Mouse (Mus musculus): Measurements from ENCODE around the gene Pitpna.

Pitpna gene

DNA sequence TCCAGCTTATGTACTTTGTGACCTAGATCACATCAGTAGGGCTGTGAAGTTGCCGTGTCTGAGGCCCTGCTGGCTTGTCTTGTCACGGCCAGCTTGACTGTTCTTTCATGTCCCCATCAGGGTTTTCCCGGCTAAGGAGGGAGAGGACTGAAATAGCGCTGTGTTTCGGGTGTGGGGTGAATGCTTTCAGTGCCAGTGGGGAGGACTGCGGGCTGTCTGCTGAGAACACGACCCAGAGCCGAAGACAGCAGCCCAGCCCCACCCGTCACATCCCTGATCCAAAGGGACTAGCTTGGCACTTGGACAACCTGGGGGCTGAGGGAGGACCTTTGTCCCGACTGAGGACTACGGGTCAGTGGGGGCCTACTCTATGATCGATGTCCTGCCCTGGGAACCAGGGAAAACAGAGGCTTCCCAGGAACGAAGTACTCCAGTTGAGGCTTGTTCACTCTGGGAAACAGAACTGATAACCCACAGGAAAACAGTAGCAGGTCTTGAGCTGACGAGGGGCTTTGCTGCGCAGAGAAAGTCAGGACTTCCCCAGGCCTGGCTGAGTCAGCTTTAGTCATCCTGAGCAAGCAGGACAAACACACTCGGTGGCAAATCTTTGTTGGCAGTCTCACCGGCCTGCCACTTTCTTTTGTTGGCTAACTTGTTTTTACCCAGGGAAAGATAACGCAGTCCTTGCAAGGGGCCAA is 23.9 kb upstream of the Pitpna start:
- DNase-seq (ENCODE audit: low spot score), result no peak

DNA sequence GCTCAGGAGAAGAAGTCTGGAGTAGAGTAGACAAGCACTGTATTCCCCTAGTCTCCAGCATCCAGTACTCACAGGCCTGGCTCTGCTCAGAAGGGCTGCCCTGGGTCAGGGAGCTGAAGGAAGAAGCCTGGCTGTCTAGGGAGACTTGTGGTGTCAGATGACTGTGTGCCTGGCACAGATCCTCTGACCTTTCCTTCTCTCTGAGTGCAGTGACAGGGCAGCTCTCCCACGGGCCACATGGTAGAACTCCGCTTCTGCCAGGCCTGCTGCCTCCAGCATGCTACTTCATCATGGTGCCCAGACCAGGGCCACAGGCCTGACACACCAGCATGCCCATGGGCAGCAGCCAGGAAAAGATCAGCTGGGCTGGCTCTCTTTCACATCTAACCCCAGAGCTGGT is 22.0 kb upstream of the Pitpna start:
- DNase-seq (ENCODE audit: low spot score), result no peak

DNA sequence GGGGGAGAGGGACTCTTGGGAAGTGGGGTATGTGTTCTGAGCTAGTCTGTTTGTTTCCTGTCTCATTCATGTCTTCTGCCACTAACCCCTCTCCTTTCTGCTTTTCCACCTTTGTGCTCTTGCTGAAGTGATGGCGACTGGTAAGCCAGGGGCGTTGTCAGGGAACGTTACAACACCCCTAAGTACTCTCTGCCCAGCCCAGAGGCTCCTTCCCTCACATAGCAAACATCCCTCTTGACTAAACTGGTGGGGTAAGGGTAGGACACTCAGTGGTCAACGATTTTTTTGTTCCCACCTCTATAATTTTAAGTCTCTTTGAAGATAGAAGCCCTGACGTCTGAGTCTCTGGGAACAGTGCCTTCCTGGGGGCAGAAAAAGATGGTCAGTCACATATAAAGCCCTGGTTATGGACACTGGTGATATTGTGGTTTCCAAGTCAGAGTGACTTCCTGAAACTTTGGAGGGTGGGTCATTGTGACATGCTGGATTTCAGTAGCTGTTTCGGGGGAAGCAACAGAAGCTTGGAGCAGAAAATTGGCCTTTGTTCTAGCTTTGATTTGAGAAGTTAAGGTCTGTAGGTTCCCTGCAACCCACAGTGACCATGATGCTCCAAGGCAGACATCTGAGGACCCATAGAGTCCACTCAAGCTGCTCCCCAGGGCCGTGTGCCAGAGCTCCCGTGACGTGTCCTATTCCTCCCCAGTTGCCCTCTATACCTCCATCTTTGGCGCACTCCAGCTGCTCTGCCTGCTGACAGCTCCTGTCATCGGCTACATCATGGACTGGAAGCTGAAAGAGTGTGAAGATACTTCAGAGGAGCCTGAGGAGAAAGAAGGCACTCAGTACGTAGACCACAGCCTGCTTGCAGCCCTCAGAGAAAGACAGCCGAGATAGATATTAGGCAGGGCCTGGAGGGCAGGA is 21.4 kb upstream of the Pitpna start:
- no peak for DNase-seq (ENCODE audit: low spot score)

DNA sequence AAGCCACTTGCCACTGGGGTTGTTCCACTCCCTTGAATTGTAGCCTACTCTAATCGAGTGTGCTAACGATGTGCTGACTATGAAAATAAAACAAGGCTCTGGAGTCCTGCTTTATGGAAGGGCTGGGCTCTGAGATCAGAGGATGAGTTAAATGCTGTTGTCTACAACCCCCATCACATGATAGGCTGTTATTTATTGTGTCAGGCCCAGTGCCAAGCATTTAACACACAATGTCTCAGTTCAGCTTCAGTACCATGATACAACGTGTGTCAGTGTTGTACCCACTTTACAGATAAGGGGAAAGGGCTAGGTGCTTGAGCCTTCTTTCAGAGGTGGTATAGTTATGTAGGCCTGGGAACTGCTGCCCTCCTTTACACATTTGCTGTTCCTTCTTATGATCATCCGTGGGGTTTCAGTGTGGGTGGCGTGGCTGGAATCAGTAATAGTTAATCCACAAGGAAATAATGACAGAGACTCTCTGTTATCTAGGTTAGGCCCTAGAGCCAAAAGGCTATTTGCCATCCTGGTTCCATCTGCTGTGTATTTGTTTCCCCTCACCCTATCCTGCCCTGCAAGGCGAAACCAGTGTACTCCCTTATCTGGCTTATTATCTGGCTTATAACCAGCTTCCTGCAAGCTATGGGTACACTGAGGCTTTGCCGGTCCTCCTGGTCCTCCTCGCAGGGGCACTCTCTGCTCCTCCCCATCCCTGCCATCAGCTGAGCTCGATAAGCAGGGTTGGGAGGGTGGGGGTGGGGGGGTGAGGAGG is 20.4 kb upstream of the Pitpna start:
- no peak for DNase-seq (ENCODE audit: low spot score)

DNA sequence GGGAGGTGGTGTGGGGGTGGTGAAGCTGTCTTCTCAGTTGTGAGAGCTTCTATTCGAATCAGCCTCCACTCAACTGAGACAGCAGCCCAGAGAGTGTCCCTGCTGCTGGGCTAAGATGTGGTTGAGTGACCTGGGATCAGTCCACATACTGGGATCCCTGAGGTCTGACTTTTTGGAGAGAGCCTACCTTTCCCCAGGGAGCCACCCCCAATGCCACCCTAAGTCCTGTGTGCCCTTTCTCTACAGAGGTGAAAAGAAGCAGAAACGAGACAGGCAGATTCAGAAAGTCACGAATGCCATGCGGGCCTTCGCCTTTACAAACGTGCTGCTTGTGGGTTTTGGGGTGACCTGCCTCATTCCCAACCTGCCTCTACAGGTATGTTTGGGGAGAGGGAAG is 19.8 kb upstream of the Pitpna start:
- no peak for DNase-seq (ENCODE audit: low spot score)

DNA sequence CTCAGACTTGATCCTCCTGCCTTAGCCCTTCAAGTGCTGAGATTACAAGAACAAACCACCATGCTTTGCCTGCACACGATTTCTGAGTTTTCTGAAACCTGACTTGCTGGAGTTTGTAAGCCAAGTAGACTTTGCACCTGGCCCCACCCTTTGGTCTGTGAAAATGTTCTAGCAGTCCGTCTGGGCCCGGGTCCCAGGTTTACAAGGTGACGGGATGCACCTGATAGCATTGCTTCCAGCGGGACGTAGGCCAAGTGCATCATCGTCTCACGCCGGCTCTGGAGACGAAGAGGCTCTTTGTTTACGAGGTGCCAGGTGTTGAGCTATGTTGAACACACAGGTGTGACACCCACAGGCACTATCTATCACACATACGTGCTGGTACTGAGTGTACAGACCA is 18.9 kb upstream of the Pitpna start:
- no peak for DNase-seq (ENCODE audit: low spot score)

DNA sequence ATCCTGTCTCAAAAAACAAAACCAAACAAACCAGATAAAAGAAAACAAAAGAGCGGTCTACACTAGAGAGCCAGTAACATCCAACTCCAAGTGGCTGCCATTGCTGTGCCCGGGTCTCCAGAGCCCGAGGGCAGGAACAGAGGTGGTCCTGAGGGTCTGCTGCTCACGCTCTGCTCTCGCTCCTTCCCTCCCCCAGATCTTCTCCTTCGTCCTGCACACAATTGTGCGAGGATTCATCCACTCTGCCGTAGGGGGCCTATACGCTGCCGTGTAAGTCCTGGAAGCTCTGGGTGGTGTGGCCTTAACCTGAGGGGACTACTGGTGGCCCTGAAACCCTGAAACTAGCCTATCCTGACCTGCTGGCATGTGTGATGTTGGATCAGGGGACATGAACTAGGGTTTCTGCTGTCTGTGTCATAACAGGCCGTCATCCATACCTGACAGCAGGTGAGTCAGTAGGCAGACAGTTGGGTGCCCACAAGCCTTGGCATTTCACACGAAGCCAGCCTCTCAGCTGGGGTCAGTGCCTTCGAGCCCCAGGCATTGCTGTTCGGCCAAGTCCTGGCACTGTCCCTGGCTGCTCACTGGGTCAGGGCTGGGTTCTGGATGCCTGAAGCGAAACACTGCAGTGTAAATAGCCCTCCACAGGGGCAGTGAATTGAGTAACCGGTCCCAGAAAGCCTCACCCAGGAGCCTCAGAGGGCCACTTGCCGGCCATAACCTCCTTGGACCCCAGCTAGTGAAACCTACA is 17.3 kb upstream of the Pitpna start:
- no peak for DNase-seq (ENCODE audit: low spot score)

DNA sequence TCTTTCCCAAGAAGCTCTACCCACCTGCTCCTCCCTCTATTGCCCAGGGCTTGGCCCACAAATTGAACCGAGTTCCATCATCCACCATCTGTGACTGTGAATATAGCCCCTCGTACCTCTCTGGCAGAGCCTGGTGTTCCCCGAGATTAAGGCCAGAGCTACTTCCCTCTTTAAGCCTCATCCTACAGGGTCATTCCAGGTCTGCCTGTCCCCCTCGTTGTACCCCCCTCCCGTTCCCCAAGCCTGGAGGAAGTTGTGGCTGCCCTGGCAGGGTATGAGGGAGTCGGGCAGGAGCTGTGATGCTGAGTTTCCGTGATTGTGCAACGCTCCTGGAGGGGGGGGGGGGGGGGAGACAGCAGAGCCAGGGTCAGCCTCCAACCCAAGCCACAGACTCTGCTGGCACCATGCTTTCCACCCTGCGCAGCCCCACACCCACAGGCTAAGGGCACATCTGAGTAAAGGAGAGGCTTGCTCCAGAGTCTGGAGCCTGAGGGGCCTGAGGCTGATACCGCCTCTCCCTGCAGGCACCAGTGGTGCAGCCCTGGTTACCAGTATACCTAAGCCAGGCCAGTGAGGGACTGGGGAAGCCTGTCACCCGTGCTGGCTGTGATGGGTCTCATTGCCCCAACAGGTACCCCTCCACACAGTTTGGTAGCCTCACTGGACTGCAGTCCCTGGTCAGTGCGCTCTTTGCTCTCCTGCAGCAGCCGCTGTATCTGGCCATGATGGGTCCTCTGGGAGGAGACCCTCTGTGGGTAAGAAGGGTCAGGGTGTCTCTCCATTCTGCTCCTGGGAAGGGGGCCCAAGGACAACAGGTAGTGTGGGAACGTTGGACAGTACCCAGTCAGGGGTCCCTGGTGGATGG is 16.5 kb upstream of the Pitpna start:
- DNase-seq (ENCODE audit: low spot score), result no peak

DNA sequence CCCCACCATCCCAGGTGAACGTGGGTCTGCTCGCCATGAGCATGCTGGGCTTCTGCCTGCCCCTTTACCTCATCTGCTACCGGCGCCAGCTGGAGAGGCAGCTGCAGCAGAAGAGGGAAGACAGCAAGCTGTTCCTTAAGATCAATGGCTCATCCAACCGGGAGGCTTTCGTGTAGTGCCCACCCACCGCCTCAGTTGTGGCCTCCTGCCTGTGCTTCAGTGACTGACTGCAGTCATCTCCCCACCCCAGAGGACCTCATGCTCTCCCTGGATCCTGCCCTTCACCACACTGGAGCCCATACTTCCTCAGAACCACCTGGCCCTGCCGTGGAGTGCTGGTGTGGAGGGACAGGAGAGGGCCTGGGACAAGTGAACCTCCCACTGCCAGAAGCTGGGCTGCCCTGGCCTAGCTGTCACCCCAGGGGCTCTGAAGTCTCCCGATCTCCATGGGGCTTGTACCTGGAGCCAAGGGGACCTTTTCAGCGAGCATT is 15.6 kb upstream of the Pitpna start:
- DNase-seq (ENCODE audit: low spot score), result peak; percentile 50

DNA sequence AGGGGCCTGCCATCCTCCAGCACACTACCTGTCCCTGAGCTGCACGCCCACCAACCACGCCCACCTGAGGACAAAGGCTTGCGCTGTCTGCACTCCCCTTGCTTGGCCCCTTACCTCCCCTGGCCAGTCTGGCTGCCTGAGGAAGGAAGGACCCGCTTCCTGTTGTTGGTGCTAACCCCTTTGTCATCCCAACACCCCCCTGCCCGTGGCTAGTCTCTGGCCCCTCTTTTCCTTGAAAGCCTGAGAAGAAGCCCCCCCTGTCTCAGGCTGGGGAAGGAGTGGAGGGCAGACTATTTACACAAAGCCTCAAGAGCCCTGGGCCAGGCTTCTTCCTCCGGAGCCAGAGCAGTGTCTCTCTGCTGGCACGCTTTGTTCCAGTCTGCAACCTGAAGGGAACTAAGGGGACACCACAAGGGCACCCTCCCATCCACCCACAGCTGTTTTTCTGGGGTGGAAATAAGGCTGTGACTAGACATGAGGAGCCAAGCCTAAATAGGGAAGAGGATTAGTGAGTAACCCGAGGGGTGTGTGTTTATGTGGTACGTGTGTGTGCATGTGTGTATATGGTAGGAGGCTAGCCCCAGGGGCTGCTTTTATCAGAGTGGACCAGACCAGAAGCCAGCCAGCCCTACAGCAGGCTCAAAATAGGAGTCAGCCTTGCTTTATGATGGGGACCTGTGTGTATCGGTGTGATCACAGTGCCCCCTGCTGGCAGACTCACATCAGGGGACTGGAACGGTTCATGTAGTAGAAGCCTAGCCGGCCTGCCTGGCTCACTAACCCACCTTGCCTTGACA is 14.8 kb upstream of the Pitpna start:
- DNase-seq (ENCODE audit: low spot score), result peak; percentile 97

DNA sequence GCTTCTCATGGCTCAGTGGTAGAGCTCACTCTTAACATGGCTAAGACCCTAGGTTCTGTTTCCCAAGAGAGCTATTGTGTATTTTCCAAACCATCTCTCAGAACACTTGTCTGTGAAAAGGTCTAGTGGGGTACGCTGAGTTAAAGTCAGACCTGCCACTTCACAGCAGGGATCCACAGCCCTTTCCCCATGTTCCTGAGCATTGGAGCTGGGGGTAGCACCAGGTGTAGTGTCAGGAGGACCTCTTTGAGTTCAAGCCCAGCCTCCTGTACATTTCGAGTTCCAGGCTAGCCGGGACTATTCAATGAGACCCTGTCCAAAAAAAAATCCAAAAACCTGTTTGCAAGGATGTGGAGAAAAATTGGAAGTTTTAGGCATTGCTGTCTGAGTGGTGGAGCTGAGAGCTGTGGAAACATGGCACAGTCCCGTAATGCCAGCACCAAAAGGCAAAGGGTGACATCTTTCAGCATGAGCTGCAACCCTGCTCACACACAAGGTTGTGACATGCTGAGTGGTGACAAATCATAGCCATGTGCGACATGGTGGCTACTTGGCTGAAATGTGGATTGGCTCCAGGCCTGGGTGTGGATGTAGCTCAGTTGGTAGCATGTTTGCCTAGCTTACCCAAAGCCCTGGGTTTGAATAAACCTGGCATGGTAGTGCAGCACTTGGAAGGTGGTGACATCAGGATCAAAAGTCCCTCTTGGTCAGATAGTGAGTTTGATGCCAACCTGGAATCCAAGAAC is 13.3 kb upstream of the Pitpna start:
- no peak for DNase-seq (ENCODE audit: low spot score)

DNA sequence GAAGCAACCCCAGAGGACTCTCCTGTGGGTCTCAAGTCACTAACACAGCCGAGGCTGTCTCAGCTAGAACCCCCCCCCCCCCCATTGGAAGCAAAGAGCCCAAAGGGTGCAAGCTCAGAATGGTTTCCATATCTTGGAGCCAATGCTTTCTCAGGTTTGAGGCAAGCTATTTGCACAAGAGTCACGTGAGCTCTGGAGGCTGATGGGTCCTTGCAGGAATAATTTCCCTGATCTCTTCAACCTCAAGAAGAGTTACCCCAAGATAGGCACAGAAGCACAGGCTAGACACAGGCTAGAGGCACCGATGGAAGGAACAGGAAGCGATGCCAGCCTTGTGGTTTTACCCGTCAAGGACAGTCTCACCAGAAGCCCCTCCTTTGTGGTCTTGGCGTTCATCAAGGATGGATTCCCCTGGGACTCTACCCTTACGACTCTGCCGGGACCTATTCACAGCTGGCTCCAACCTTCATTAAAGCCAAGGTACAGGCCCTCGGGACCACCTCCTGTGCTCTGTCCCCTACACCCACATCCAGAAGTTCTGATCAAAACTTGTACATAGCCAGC is 12.3 kb upstream of the Pitpna start:
- no peak for DNase-seq (ENCODE audit: low spot score)

DNA sequence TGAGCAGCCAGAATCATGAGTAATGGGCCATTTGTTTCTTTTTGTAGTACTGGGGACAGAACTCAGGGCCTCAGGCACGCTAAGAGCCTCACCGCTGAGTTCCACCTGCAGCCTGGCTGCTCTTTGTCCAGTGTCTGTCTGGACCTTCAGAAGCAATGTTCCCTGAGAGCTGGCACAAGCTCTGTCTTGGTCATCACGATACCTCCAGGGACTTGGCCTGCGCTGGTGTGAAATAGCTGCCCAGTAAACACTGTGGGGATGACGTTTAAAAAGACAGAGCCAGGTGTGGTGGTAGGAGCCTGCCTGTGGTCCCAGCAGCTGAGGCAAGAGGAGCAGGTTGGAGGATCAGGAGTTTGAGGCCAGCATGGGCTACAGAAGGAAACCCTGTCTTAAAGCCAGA is 9.3 kb upstream of the Pitpna start:
- no peak for DNase-seq (ENCODE audit: low spot score)

DNA sequence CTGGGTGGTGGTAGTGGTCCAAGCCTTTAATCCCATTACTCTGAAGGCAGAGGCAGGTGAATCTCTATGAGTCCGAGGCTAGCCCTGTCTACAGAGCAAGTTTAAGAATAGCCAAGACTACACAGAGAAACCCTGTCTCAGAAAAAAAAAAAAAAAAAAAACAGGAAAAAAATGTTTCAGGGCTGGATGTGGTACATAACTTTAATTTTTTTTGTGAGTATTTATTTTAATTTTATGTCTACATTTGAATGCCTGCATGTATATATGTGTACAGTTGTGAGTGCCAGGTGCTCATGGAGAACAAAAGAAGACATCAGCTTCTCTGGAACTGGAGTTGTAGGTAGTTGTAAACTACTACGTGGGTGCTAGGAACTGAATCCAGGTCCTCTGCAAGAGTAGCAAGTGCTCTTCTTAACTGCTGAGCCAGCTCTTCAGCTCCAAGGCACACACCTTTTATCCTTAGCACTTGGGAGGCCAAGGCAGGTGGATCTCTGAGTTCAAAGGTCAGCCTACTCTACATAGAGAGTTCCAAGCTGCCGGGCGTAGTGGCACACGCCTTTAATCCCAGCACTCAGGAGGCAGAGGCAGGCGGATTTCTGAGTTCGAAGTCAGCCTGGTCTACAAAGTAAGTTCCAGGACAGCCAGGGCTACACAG is 6.3 kb upstream of the Pitpna start:
- no peak for DNase-seq (ENCODE audit: low spot score)

DNA sequence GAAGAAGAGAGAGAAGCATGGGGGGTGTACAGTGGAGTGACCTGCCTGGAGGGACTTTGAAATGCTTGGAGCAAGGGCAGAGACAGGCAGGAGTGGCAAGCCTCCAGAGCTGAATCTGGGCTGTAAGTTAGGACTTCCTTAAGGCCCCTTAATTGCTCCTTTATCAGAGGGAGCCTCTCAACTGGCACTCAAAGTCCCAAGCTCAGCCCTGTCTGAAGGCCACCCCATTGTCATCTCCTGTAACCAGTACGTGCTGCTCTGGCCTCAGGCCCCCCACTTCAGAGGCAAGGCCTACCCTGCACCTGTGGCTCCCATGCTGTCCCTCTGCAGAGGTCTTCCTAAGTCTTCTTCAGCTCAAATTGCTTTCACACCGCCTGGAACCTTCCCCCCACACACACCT is 4.4 kb upstream of the Pitpna start:
- DNase-seq (ENCODE audit: low spot score), result no peak

DNA sequence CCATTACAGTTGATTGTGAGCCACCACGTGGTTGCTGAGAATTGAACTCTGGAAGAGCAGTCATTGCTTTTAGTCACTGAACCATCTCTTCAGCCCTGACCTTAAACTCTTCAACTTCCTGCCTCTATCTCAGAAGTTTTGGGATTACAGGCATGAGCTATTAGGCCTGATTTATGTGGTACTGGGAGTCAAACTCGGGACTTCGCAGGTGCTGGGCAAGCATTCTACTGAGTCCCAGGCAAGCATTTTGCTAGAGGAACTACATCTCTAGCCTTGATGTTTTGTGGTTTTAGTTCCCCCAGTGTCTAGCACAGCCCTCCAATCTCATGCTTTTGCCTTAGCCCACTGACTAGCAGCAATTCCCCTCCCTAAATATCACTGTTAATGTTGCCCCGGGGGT is 2.8 kb upstream of the Pitpna start:
- DNase-seq (ENCODE audit: low spot score), result no peak

DNA sequence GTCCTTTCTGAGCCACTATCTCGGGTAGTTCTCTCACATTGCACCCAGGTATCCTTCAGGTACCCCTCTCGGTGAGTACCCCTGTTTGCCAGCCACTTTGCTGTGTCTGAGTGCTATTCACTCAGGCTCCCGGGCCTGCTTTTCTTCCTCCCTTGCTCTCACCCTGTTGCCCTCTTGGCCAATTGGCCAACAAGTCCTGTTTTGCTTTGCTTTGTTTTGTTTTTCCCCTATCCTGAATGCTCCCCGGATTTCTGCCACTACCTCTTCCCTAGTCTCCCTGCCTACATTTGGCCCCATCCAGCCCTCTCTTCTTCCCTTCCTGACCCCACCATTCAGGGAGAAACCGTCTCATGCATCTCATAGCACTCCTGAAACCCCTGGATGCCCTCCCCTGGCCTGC is 1.9 kb upstream of the Pitpna start:
- DNase-seq (ENCODE audit: low spot score), result no peak

DNA sequence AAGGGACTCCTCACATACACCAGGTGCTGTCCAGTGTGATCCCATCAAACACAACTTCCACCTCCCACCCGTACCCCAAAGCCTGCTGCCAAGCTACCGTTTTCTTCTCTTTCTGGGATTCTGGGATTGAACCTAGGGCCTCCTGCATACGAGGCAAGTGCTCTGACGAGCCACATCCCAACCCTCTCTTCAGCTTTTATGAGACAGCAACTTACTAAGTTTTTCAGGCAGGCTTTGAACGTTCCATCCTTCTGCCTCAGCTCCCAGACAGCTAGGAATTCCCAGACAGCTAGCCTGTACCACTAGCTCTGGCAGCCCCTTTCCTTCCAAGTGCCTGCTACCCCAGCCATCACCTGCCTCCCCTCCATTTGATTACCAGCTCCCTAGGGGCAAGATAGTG is 934 bp upstream of the Pitpna start:
- no peak for DNase-seq (ENCODE audit: low spot score)

Measured in retina, embryonic 14.5 days (tissue).